Mouse (Mus musculus): ENCODE data around the gene Gatad2a. TPM values are rescaled to one million over a fixed set of nuclear protein-coding genes. Genes with fewer than 3 reads are reported as not detected.

The Gatad2a gene
- total RNA-seq, 2 experiments from 2014 or later, result 27.3 to 27.6 TPM

Other genes starting within 250 kb of the Gatad2a start
- gene Zfp963, start 246.4 kb downstream of the Gatad2a start, total RNA-seq (2021), result 1 to 10 TPM; 3.4 to 5.3 TPM
- 1 to 10 TPM in 1 of 2 experiments, not detected in 1; 1.4 TPM for gene Gm20422, start 221.5 kb downstream of the Gatad2a start, total RNA-seq (2021)
- 10 to 100 TPM; 37.1 to 40.1 TPM for gene Atp13a1, start 205.2 kb downstream of the Gatad2a start, total RNA-seq (2021)
- gene Zfp866, start 205.2 kb downstream of the Gatad2a start, total RNA-seq (2021), result 10 to 100 TPM; 23.7 to 31.1 TPM
- gene Gmip, start 187.7 kb downstream of the Gatad2a start, total RNA-seq (2021), result 10 to 100 TPM; 10.8 to 19.5 TPM
- gene Lpar2, start 174.0 kb downstream of the Gatad2a start, total RNA-seq (2021), result under 1 TPM; 0.37 to 0.57 TPM
- gene Pbx4, start 163.9 kb downstream of the Gatad2a start, total RNA-seq (2021), result 10 to 100 TPM; 19.2 to 20.8 TPM
- gene Cilp2, start 108.7 kb downstream of the Gatad2a start, total RNA-seq (2021), result 1 to 10 TPM in 1 of 2 experiments, under 1 TPM in 1; 0.91 to 1.0 TPM
- gene Tssk6, start 94.2 kb downstream of the Gatad2a start, total RNA-seq (2021), result under 1 TPM in 1 of 2 experiments, not detected in 1; 0.32 TPM
- gene Ndufa13, start 93.8 kb downstream of the Gatad2a start, total RNA-seq (2021), result 100 to 1,000 TPM; 144 to 161 TPM
- gene Yjefn3, start 93.7 kb downstream of the Gatad2a start, total RNA-seq (2021), result 10 to 100 TPM; 23.7 to 31.3 TPM
- 10 to 100 TPM; 71.3 to 78.7 TPM for gene Mau2, start 46.4 kb upstream of the Gatad2a start, total RNA-seq (2021)
- gene Sugp1, start 46.4 kb upstream of the Gatad2a start, total RNA-seq (2021), result 10 to 100 TPM; 48.5 to 53.4 TPM
- 1 to 10 TPM; 1.5 TPM for gene Tm6sf2, start 76.5 kb upstream of the Gatad2a start, total RNA-seq (2021)
- 10 to 100 TPM; 78.4 to 95.6 TPM for gene Hapln4, start 87.1 kb upstream of the Gatad2a start, total RNA-seq (2021)
- 100 to 1,000 TPM; 192 to 201 TPM for gene Ncan, start 124.5 kb upstream of the Gatad2a start, total RNA-seq (2021)
- 10 to 100 TPM; 18.5 to 27.4 TPM for gene Nr2c2ap, start 134.9 kb upstream of the Gatad2a start, total RNA-seq (2021)
- gene Rfxank, start 142.8 kb upstream of the Gatad2a start, total RNA-seq (2021), result 10 to 100 TPM; 12.7 to 16.7 TPM
- gene Borcs8, start 143.1 kb upstream of the Gatad2a start, total RNA-seq (2021), result 10 to 100 TPM; 47.9 to 50.5 TPM
- under 1 TPM; 0.61 to 0.64 TPM for gene Mef2b, start 143.3 kb upstream of the Gatad2a start, total RNA-seq (2021)
- gene Tmem161a, start 176.0 kb upstream of the Gatad2a start, total RNA-seq (2021), result 10 to 100 TPM; 42.9 to 60.1 TPM
- gene Slc25a42, start 215.9 kb upstream of the Gatad2a start, total RNA-seq (2021), result 10 to 100 TPM; 29.7 to 45.9 TPM
- gene Sugp2, start 237.8 kb upstream of the Gatad2a start, total RNA-seq (2021), result 100 to 1,000 TPM; 105 to 126 TPM
- gene Armc6, start 238.1 kb upstream of the Gatad2a start, total RNA-seq (2021), result 10 to 100 TPM; 37.4 to 42.2 TPM